Mouse (Mus musculus) CD4-positive helper T cell, adult 2 months (primary cell): ENCODE results near the gene 4930572O03Rik.
"Not testable (repeated sequence)": the region's sequence is repeated elsewhere in the genome, so short reads cannot be mapped to it uniquely, and the experiment has no call there.

ENCODE experiments used
- DNase-seq: peaks from one replicate; pipeline ENCODE4 v3.0.0-alpha.2; 2012; ENCODE audit warnings: low read depth, missing footprints, low spot score

4930572O03Rik gene

GRCm38 (mm10) chr5:15656959-15657358 is at the start of gene 4930572O03Rik:
Gene 4930572O03Rik (minus strand): TSS chr5:15657059.
- not testable (repeated sequence) for DNase-seq

GRCm38 (mm10) chr5:15702891-15703290 is 46.0 kb upstream of the 4930572O03Rik start:
- DNase-seq, result not testable (repeated sequence)

- DNase-seq, result not testable (repeated sequence)
Measured at GRCm38 (mm10) chr5:15697719-15698118, 40.9 kb upstream of the 4930572O03Rik start.

- DNase-seq, result not testable (repeated sequence)
Measured at GRCm38 (mm10) chr5:15691849-15692248, 35.0 kb upstream of the 4930572O03Rik start.

DNA sequence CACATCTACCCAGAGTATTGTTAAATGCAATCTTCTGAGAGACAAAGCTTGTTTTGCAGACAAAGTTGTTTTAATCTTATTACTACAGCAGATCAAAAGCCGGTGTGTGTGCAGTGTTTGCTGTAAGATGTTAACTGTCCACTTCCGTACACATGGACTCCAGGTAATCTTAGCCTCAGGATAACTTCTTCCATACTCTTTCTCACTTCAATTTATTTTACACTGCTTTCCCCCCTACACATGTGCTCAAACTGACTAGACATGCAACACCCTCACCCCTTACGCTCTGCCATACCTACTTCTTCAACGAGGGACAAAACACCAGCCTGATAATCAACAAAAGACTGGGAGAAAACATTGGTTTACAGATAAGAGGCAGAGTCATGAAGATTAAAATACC is 34.0 kb upstream of the 4930572O03Rik start:
- not testable (repeated sequence) for DNase-seq

- DNase-seq, result not testable (repeated sequence)
Measured at GRCm38 (mm10) chr5:15689659-15690213, 32.9 kb upstream of the 4930572O03Rik start.

GRCm38 (mm10) chr5:15688874-15689658 is 32.2 kb upstream of the 4930572O03Rik start:
- DNase-seq, result not testable (repeated sequence)

DNA sequence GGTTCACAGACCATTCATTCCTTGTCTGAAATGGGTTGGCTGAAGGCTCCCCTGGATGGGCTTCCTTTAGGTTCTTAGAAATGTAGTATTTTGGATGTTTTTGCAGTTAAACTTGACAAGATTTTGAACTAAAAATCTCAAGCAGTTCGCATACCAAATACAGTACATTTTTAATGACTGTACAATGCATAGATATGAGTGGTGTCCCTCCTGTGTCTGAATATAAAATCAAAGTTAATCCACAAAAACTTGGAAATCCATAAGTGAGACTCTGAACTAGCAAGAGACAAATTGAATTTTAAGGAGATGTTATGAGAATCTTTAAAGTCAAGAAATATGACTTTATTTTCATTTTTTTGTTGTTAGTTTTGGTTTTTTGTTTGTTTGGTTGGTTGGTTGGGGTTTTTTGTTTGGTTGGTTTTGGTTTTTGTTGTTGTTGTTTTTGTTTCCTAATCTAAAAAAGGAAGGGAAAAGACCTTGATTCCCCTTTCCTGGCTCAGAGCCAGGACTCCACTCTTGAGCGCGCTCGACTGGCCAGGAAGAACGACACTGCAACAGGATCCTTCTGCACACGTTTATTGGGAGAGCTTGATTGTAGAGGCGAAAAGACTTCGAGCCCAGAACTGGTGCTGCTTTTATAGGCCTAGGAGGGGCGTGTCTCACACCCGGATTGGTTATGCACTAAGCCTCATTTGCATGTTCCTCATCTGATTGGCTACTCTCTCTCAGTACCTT is 24.6 kb upstream of the 4930572O03Rik start:
- DNase-seq, result not testable (repeated sequence)

DNA sequence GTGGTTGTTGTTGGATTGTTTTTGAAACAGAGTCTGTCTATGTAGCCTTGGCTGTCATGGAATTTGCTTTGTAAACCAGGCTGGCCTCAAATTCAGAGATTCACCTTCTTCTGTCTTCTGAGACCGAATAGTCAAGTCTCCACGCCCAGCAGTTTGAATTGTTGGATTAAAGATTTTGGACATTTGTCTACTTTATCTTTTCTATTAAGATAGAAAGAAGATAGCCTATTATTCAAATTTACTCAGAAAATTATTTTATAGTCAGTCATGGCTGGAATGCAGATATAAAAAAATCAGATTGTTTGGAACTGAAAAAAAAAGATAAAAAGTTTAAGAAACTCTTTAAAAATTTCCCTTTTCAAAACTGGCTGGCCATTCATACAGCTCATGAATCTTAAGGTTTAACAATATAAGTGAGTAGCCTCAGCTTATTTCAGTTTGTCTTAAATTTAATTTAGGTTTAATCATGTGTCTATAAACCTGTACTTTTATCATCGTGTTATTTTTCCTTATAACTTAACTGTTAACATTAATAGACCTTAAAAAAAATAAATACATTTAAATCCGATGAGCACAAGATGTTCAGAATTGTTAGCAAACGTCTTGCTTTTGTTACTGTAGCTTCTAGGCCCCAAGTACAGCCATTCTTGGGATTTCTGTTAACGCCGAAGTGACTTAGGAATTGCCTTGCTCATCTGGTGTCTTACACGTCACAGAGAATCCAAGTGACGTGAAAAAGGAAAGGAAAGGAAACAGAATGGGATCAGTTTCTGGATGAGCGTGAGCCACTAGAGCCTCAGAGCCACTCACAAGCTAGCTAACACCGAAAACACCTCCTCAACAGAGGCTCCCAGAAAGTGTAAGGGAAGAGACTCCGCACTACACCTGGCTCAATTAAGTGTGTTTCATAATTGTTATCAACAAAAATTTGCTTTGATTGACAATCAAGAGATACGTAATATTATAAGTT is 23.4 kb upstream of the 4930572O03Rik start:
- not testable (repeated sequence) for DNase-seq

GRCm38 (mm10) chr5:15678907-15679306 is 22.0 kb upstream of the 4930572O03Rik start:
- DNase-seq, result not testable (repeated sequence)

GRCm38 (mm10) chr5:15677750-15678149 is 20.9 kb upstream of the 4930572O03Rik start:
- DNase-seq, result not testable (repeated sequence)

DNA sequence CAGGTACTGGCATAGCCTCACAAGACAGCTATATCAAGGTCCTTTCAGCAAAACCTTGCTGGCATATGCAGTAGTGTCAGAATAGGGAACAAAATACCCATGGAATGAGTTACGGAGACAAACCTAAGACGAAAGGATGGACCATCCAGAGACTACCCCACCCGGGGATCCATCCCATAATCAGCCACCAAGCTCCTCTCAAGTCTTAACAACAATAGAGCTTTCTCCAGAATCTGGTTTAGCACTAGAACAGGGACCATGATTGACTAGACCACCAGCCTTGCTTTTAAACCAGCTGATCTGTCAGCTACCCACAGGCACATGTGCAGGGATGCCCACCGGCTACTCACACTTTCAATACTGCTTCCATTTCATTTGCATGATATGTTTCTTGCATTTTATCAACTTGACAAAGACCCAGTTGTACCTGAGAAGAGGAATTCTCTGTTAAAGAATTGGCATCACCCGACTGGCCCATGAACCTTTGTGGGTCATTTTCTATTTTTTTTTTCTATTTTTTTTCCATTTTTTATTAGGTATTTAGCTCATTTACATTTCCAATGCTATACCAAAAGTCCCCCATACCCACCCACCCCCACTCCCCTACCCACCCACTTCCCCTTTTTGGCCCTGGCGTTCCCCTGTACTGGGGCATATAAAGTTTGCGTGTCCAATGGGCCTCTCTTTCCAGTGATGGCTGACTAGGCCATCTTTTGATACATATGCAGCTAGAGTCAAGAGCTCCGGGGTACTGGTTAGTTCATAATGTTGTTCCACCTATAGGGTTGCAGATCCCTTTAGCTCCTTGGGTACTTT is 17.8 kb upstream of the 4930572O03Rik start:
- not testable (repeated sequence) for DNase-seq

DNA sequence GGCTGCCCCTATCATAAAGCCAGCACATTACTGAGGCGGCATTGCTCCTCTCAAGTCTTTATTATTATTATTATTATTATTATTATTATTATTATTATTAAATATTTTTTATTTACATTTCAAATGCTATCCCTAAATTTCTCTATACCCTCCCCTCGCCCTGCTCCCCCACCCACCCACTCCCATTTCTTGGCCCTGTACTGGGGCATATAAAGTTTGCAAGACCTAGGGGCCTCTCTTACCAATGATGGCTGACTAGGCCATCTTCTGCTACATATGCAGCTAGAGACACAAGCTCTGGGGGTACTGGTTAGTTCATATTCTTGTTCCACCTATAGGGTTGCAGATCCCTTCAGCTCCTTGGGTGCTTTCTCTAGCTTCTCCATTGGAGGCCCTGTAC is 17.1 kb upstream of the 4930572O03Rik start:
- DNase-seq, result not testable (repeated sequence)

- DNase-seq, result not testable (repeated sequence)
Measured at GRCm38 (mm10) chr5:15670789-15671188, 13.9 kb upstream of the 4930572O03Rik start.

- DNase-seq, result not testable (repeated sequence)
Measured at GRCm38 (mm10) chr5:15663847-15664246, 7.0 kb upstream of the 4930572O03Rik start.

GRCm38 (mm10) chr5:15652334-15652733 is 4.5 kb downstream of the 4930572O03Rik start:
- not testable (repeated sequence) for DNase-seq

DNA sequence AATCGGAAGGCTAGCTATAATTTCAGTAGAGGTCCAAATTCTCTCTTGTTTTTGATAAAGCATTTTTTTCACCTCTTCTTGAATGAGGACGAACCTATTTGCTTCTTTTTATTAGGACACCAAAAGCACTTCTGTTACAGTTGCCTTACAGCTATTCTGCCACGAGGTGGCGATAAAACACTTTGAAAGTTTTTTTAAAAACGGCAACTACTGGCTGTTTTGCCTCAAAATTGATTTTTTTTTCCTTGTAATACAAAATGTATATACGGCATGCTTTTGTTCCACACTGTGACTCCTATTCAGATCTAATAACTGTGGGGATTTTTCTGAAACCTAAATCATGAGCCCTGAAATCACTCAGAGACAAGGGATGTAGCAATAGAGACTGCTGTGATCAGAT is 11.2 kb downstream of the 4930572O03Rik start:
- not testable (repeated sequence) for DNase-seq

- not testable (repeated sequence) for DNase-seq
Measured at GRCm38 (mm10) chr5:15637637-15638036, 19.2 kb downstream of the 4930572O03Rik start.

GRCm38 (mm10) chr5:15630068-15630467 is 26.8 kb downstream of the 4930572O03Rik start:
- not testable (repeated sequence) for DNase-seq

DNA sequence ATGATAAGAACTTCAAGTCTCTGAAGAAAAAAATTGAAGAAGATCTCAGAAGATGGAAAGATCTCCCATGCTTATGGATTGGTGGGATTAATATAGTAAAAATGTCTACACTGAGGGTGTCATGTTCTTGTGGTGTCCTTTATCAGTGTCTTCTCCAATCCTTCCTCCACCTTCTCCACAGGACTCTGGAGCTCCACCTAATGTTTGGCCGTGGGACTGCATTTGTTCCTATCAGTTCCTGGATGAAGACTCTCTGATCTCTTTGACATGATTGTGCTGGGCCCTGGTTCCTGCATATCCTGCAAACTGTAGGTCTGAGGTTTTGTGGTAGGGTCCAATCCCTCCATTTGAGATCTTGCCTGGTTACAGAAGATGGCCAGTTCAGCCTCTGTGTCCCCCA is 28.7 kb downstream of the 4930572O03Rik start:
- not testable (repeated sequence) for DNase-seq
